Mouse (Mus musculus): Measurements from ENCODE around the gene Klf7.

- TF ChIP-seq USF1 (IDR thresholded peaks at IDR 0.05; ENCODE audit: low read depth) (no peak), CTCF (IDR thresholded peaks at IDR 0.05; ENCODE audit: control insufficient read depth, insufficient read depth, insufficient read length) (no peak)
Measured at GRCm38 (mm10) chr1:64120421-64120810, 1.7 kb downstream of the Klf7 start.

Measured in C2C12 (cell line).